Mouse (Mus musculus): ENCODE results near the gene Tmtc1.

DNA sequence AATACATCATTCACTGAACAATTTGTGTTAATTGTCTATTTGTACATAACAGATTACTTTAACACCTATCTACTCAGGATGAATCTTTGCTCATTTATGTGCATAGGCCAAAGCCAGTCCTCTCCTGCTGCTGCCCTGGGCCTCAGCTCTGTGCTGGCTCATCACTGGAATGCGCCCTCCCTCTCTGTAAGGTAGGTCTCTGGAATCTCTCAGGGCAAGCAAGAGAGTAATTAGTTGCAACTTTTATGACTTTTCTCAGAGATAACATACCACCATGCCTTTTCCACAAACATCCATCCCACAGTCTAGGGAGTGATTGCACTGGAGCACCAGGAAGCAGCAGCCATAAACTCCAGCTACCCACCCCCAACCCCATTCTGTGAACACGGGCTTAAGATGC, 70.7 kb downstream of the Tmtc1 start:
- TF ChIP-seq CTCF (conservative IDR thresholded peaks at IDR 0.05; ENCODE audit: low read length) (no peak), POU5F1 (IDR thresholded peaks at IDR 0.05; ENCODE audit: borderline replicate concordance, low read length) (no peak), NANOG (IDR thresholded peaks at IDR 0.05; ENCODE audit: borderline replicate concordance, low read length) (no peak)

Data from E14TG2a.4 (cell line).